Mouse (Mus musculus): ENCODE results near the gene Mettl9. TPM values are rescaled to one million over a fixed set of nuclear protein-coding genes. Genes with fewer than 3 reads are reported as not detected.
A peak's percentile ranks its signal among the peaks of the same experiment; 100 is the strongest.

Mettl9 gene
- total and polyA plus RNA-seq, 2 experiments from 2014 or later: 63.8 to 140 TPM

DNA sequence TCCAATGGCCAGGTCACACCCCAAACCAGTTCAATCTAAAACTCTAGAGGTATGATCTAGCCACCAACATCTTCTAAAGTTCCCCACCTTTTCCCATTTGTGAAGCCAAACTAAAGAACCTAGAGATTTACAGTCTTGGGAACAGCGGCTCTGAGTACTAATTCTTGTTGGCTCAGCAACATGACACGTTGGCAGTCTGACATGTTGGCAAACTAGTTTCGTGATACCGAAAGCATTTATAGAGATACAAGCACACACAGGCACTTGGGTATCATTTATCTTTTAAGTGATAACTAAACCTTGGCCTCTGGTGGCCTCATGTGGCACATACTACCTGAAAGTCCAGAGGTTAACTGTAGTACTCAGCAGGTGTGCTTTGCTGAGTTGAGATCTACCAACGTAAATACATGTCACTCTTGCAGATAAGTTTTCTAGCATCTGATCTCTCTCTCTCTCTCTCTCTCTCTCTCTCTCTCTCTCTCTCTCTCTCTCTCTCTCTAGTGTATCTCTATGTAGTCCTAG, 31.8 kb upstream of the Mettl9 start:
- no peak overlapping the region for H3K4me2 ChIP-seq (ENCODE audit: low read depth, low read length, poor library complexity, severe bottlenecking)
- H3K27me3 ChIP-seq (ENCODE audit: insufficient read depth, low read length): no peaks in the 10 kb centered on the region
- H3K36me3 ChIP-seq (ENCODE audit: insufficient read depth, low read length): no peaks in the 10 kb centered on the region
- no peak overlapping the region for H3K9ac ChIP-seq (replicated peaks; ENCODE audit: low read length, poor library complexity, severe bottlenecking)
- ATAC-seq (ENCODE audit: low FRiP score) (no peak), DNase-seq (ENCODE audit: low spot score) (no peak)
- no peak overlapping the region for H3K4me3 ChIP-seq (ENCODE audit: low read depth, low read length)
- WGBS: 93% methylated on average over 5 of the region's 5 CpGs
- H3K9me3 ChIP-seq (ENCODE audit: low read length): no peaks in the 10 kb centered on the region
- no peak overlapping the region for H3K27ac ChIP-seq (ENCODE audit: low read depth, low read length)
- no peaks in the 10 kb centered on the region for H3K4me1 ChIP-seq (ENCODE audit: insufficient read depth, low read length)
- TF ChIP-seq CTCF (IDR thresholded peaks at IDR 0.05): no peak

DNA sequence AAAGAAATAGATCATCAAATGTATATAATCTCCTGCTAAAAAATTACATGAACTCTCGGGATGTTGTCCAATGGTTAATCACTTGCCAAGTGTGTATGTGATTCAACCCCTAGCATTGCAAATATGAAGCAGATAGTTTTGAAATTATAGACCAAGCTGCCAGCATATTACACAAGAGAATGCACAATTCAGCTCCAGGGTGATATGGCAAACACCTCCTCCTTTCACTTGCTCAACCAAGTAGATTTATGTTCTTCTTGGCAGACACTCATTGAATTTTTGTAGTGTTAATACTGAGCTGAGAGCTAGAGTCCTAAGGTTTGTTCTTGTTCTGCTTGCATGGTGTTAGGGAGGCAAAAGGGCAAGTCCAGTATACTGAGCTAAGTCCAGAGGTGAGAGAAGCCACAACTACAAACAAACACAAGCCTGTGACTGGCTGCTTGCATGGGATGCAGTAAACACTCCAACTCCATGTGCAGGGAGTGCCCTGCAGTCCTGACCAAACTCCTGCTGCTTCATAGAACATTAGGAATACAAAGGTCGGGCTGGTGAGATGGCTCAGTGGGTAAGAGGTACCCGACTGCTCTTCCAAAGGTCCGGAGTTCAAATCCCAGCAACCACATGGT, 30.3 kb upstream of the Mettl9 start:
- Histone ChIP-seq H3K27ac (ENCODE audit: low read depth, low read length) (no peak overlapping the region), H3K9me3 (ENCODE audit: low read length) (no peaks in the 10 kb centered on the region), H3K4me1 (ENCODE audit: insufficient read depth, low read length) (no peaks in the 10 kb centered on the region), H3K4me2 (ENCODE audit: low read depth, low read length, poor library complexity, severe bottlenecking) (no peak overlapping the region), H3K9ac (replicated peaks; ENCODE audit: low read length, poor library complexity, severe bottlenecking) (no peak overlapping the region), H3K4me3 (ENCODE audit: low read depth, low read length) (no peak overlapping the region), H3K36me3 (ENCODE audit: insufficient read depth, low read length) (no peaks in the 10 kb centered on the region), H3K27me3 (ENCODE audit: insufficient read depth, low read length) (no peaks in the 10 kb centered on the region)
- ATAC-seq (ENCODE audit: low FRiP score) (no peak), DNase-seq (ENCODE audit: low spot score) (no peak)
- 80% methylated on average over 4 of the region's 4 CpGs for WGBS
- TF ChIP-seq CTCF (IDR thresholded peaks at IDR 0.05): no peak

DNA sequence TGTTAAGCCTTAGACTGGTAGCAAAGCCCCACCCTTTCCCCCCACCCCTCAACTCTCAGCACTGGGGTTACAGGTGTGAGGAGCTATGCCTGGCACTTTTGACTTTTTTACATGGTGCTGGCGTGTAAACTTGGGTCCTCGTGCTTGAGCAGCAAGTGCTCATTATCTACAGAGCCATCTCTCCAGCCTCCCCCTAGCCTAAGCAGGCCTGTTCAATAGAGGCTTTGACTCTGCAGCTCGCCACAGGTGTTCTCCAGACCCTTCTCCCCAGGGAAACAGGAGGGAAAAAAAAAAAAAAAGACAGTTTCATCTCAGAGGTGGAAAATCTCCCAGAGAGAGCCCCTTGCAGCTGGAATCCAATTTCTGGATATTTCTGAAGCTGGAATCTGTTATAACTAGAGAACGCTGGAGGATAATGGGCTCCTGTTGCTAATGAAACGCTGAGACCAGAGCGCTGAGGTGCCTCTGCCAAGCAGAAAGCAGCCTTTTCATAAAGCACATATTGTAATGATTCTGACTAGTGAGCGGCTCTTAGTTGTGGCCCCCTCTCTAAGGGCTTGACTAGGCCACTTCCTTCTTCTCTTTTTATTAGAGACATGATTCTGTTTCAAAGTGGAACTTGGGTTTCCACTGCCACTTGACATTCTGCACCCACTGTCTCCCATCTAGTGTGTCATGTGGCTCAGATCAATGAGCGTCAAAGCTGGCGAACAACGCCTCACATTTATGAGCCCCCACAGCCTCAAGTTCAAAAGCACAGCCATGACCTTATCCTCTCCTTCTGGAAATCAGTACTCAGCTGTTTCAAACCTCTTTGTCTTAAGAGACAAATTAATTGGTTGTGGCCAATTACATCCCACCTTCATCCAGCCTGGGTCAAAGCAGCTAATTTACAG, 22.2 kb upstream of the Mettl9 start:
- no peak for DNase-seq (ENCODE audit: low spot score)
- 50% methylated on average over 10 of the region's 10 CpGs for WGBS
- no peaks in the 10 kb centered on the region for H3K27me3 ChIP-seq (ENCODE audit: insufficient read depth, low read length)
- H3K4me1 ChIP-seq (ENCODE audit: insufficient read depth, low read length): no peaks in the 10 kb centered on the region
- no peak overlapping the region for H3K4me2 ChIP-seq (ENCODE audit: low read depth, low read length, poor library complexity, severe bottlenecking)
- H3K36me3 ChIP-seq (ENCODE audit: insufficient read depth, low read length): no peaks in the 10 kb centered on the region
- ATAC-seq (ENCODE audit: low FRiP score): no peak
- no peak overlapping the region for H3K9ac ChIP-seq (replicated peaks; ENCODE audit: low read length, poor library complexity, severe bottlenecking)
- TF ChIP-seq CTCF (IDR thresholded peaks at IDR 0.05): no peak
- no peak overlapping the region for H3K4me3 ChIP-seq (ENCODE audit: low read depth, low read length)
- H3K27ac ChIP-seq (ENCODE audit: low read depth, low read length): no peak overlapping the region
- H3K9me3 ChIP-seq (ENCODE audit: low read length): no peaks in the 10 kb centered on the region

DNA sequence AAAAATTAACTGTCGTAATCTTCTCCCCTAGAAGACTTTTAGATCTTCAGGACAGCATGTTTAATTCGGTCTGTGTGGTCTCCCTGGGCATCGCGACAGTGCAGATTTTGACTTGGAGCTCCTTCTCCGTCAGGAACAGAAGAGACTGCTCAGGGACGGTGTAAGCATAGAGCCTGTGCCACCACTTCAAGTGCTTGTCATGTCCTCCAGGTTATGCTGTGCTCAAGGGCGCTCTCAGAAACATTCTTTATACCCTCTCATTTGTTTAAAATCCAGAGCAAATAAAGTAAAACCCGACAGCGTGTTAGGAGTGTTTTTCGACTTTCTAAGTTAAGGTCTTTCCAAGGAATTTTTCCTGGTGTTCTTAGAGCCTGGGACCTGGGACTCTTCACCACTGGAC, 19.8 kb upstream of the Mettl9 start:
- no peak overlapping the region for H3K27ac ChIP-seq (ENCODE audit: low read depth, low read length)
- no peaks in the 10 kb centered on the region for H3K9me3 ChIP-seq (ENCODE audit: low read length)
- H3K4me2 ChIP-seq (ENCODE audit: low read depth, low read length, poor library complexity, severe bottlenecking): no peak overlapping the region
- 88% methylated on average over 10 of the region's 10 CpGs for WGBS
- no peaks in the 10 kb centered on the region for H3K4me1 ChIP-seq (ENCODE audit: insufficient read depth, low read length)
- no peak for TF ChIP-seq CTCF (IDR thresholded peaks at IDR 0.05)
- H3K27me3 ChIP-seq (ENCODE audit: insufficient read depth, low read length): no peaks in the 10 kb centered on the region
- no peak overlapping the region for H3K4me3 ChIP-seq (ENCODE audit: low read depth, low read length)
- no peak for ATAC-seq (ENCODE audit: low FRiP score)
- H3K36me3 ChIP-seq (ENCODE audit: insufficient read depth, low read length): no peaks in the 10 kb centered on the region
- H3K9ac ChIP-seq (replicated peaks; ENCODE audit: low read length, poor library complexity, severe bottlenecking): no peak overlapping the region
- DNase-seq (ENCODE audit: low spot score): no peak

DNA sequence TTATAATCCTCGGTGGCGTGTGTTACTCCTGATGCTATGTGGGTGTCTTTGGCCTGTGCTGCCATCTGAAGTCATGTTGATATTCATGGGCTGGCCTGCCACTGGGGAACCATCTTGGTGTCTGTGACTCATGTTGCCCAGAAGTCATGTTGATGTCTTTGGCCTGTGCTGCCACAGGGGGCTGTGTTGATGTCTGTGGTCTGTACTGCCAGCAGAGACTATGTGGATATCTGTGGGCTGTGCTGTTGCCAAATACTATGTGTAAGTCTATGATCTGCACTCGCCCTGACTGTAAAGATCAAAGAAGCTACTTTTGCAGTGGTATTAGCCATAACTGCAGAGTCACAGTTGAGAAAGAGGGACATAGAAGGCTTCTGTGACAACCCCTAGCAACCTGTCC, 15.5 kb upstream of the Mettl9 start:
- WGBS: 89% methylated on average over 3 of the region's 3 CpGs
- Histone ChIP-seq H3K27ac (ENCODE audit: low read depth, low read length) (no peak overlapping the region), H3K36me3 (ENCODE audit: insufficient read depth, low read length) (no peaks in the 10 kb centered on the region), H3K4me3 (ENCODE audit: low read depth, low read length) (no peak overlapping the region), H3K9ac (replicated peaks; ENCODE audit: low read length, poor library complexity, severe bottlenecking) (no peak overlapping the region), H3K4me1 (ENCODE audit: insufficient read depth, low read length) (no peaks in the 10 kb centered on the region), H3K27me3 (ENCODE audit: insufficient read depth, low read length) (no peaks in the 10 kb centered on the region), H3K4me2 (ENCODE audit: low read depth, low read length, poor library complexity, severe bottlenecking) (no peak overlapping the region), H3K9me3 (ENCODE audit: low read length) (no peaks in the 10 kb centered on the region)
- DNase-seq (ENCODE audit: low spot score): no peak
- ATAC-seq (ENCODE audit: low FRiP score): no peak
- no peak for TF ChIP-seq CTCF (IDR thresholded peaks at IDR 0.05)

DNA sequence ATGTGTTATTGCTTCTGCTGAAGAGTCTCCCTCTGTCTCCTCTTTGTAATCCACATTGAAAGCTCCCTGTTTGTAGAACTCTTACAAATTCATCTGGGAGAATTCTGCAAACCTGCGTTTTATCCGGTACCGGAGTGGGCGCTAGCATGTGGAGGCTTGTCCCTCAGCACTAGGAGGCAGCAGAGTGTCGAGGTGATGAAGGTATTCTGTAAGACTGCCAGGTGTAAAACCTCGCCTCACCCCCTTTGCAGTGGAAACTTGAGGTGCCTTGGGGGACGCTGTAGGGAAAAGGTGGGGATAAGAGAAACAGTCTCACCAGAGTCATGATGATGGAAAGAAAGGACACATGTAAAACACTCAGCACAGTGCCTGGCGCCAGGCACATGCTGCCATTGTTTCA, 14.0 kb upstream of the Mettl9 start:
- Histone ChIP-seq H3K9ac (replicated peaks; ENCODE audit: low read length, poor library complexity, severe bottlenecking) (no peak overlapping the region), H3K27me3 (ENCODE audit: insufficient read depth, low read length) (no peaks in the 10 kb centered on the region), H3K9me3 (ENCODE audit: low read length) (no peaks in the 10 kb centered on the region), H3K36me3 (ENCODE audit: insufficient read depth, low read length) (no peaks in the 10 kb centered on the region), H3K4me2 (ENCODE audit: low read depth, low read length, poor library complexity, severe bottlenecking) (no peak overlapping the region), H3K27ac (ENCODE audit: low read depth, low read length) (no peak overlapping the region), H3K4me1 (ENCODE audit: insufficient read depth, low read length) (no peaks in the 10 kb centered on the region), H3K4me3 (ENCODE audit: low read depth, low read length) (no peak overlapping the region)
- peak; percentile 31; the same call in 1 of the 2 replicates for TF ChIP-seq CTCF (IDR thresholded peaks at IDR 0.05)
- DNase-seq (ENCODE audit: low spot score) (peak; percentile 7), ATAC-seq (ENCODE audit: low FRiP score) (no peak)
- 47% methylated on average over 8 of the region's 8 CpGs for whole genome bisulfite sequencing
